ENCODE assay signal across 14 mouse cellular contexts in genomic region chr15:88768537-88768936, GRCm38 (mm10).
"Had no signal": no experiment of that assay in that cellular context is flagged by ENCODE, and none has a peak within 500 bp of the region (broad histone marks: within the 10 kb centered on the region; RNA-seq: fewer than 3 reads in every experiment).

No protein-coding gene starts in this region.

- H3K4me2 ChIP-seq: hindbrain, embryonic 14.5 days; intestine, embryonic 15.5 days; limb, embryonic 12.5 days; lung, embryonic 14.5 days; midbrain, embryonic 11.5 days; midbrain, embryonic 15.5 days; neural tube, embryonic 12.5 days had no signal

- DNase-seq: kidney, postnatal 10 days; layer of hippocampus, adult 9-11 months; layer of hippocampus, postnatal 36 days; lung, embryonic 14.5 days; lung, postnatal 10 days; lung, postnatal 4 days; thymus, adult 18-20 months; thymus, postnatal 14 days had no signal

- H3K27ac ChIP-seq: hindbrain, embryonic 14.5 days; limb, embryonic 12.5 days; midbrain, embryonic 15.5 days; neural tube, embryonic 12.5 days had no signal

- H3K9ac ChIP-seq: hindbrain, embryonic 14.5 days; intestine, embryonic 15.5 days; limb, embryonic 12.5 days; lung, embryonic 14.5 days; midbrain, embryonic 15.5 days; neural tube, embryonic 12.5 days had no signal

- H3K4me1 ChIP-seq: limb, embryonic 12.5 days; midbrain, embryonic 15.5 days; neural tube, embryonic 12.5 days had no signal

- H3K9me3 ChIP-seq: intestine, embryonic 15.5 days; limb, embryonic 12.5 days; midbrain, embryonic 15.5 days had no signal

- H3K4me3 ChIP-seq: intestine, embryonic 15.5 days; limb, embryonic 12.5 days; midbrain, embryonic 15.5 days; neural tube, embryonic 12.5 days had no signal

- ATAC-seq: intestine, embryonic 15.5 days; midbrain, embryonic 15.5 days had no signal

- H3K27me3 ChIP-seq: intestine, embryonic 15.5 days; limb, embryonic 12.5 days; midbrain, embryonic 15.5 days; neural tube, embryonic 12.5 days had no signal
